Mouse (Mus musculus): Measurements from ENCODE around the gene Hacd1. TPM values are rescaled to one million over a fixed set of nuclear protein-coding genes. Genes with fewer than 3 reads are reported as not detected.

Hacd1 gene
- polyA plus RNA-seq, 1 experiment from 2014 or later: 94.1 TPM

DNA sequence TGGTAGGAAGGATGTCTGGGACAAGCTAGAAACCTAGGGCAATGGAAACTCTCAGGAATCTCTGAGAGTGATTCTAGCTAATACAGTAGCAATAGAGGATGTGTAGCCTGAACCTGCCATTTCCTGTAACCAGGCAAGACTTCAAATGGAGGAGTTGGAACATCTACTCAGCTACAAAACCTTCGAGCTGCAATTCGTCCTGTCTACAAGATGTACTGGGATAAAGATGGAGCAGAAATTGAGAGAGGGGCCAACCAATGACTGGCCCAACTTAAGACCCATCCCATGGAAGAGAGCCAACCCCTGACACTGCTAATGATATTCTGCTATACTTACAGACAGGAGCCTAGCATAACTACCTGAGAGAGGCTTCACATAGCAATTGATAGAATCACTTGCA lies 255.3 kb downstream of the Hacd1 start:
- H3K4me3 ChIP-seq (ENCODE audit: low read depth, low read length): no peak overlapping the region
- no peak overlapping the region for H3K4me2 ChIP-seq (ENCODE audit: low read depth, low read length)
- 85% methylated on average over 2 of the region's 2 CpGs for WGBS
- no peak for ATAC-seq (ENCODE audit: low read depth)
- no peak overlapping the region for H3K9ac ChIP-seq (replicated peaks; ENCODE audit: low read depth, low read length)
- no peaks in the 10 kb centered on the region for H3K27me3 ChIP-seq (ENCODE audit: control insufficient read depth, insufficient read depth, low read length)
- H3K27ac ChIP-seq (ENCODE audit: low read depth, low read length): no peak overlapping the region
- no peaks in the 10 kb centered on the region for H3K36me3 ChIP-seq (ENCODE audit: control insufficient read depth, insufficient read depth, low read length)
- H3K4me1 ChIP-seq (ENCODE audit: control insufficient read depth, insufficient read depth, low read length): no peaks in the 10 kb centered on the region
- no peaks in the 10 kb centered on the region for H3K9me3 ChIP-seq (ENCODE audit: control insufficient read depth, low read length)

Other genes starting within 250 kb of the Hacd1 start
- 142 and 158 TPM in 2 replicates for gene Stam, start 18.0 kb upstream of the Hacd1 start, polyA plus RNA-seq (2014; fragmentation: Nextera tagmentation; extraction: Ambion mirVana)
- 0.26 and 0.28 TPM in 2 replicates for gene Tmem236, start 118.4 kb upstream of the Hacd1 start, polyA plus RNA-seq (2014; fragmentation: Nextera tagmentation; extraction: Ambion mirVana)
- 0.16 and 7.2 TPM in 2 replicates for gene Mrc1, start 173.3 kb upstream of the Hacd1 start, polyA plus RNA-seq (2014; fragmentation: Nextera tagmentation; extraction: Ambion mirVana)

Data from neural tube, embryonic 14.5 days (tissue).